In genomic region chr5:91444981-91445517, GRCm38 (mm10) we compare ENCODE assay signal across 9 mouse cellular contexts. TPM values are rescaled to one million over a fixed set of nuclear protein-coding genes. Genes with fewer than 3 reads are reported as not detected.
DNase-seq lines count a peak whose midpoint lies in the region; ATAC-seq and TF ChIP-seq lines count a peak whose summit lies in the region.
"Had no signal": no experiment of that assay in that cellular context is flagged by ENCODE, and none has a peak within 500 bp of the region (broad histone marks: within the 10 kb centered on the region; RNA-seq: fewer than 3 reads in every experiment).

No protein-coding gene starts in this region.

- 32% methylated on average over 3 of the region's 3 CpGs for WGBS in intestine, postnatal 0 days
- WGBS in intestine, embryonic 16.5 days = 26% methylated on average over 3 of the region's 3 CpGs
- 29% methylated on average over 3 of the region's 3 CpGs for WGBS in forebrain, embryonic 15.5 days

- DNase-seq in R1 (ENCODE audit: low read depth, low spot score) (peak; percentile 9), adipocyte (ENCODE audit: low spot score) (no peak)
- peak; percentile 71 for DNase-seq in left cerebral cortex, postnatal 4 days
- no peak for DNase-seq in Muller cell, postnatal 12 days (ENCODE audit: inconsistent ontology term)
- no peak for DNase-seq in testis, postnatal 10 days (ENCODE audit: low spot score)

- no peaks in the 10 kb centered on the region for H3K36me3 ChIP-seq in intestine, postnatal 0 days (ENCODE audit: control insufficient read depth, insufficient read depth)
- H3K36me3 ChIP-seq in intestine, embryonic 16.5 days (ENCODE audit: control insufficient read depth, insufficient read depth, low read length) = no peaks in the 10 kb centered on the region
- H3K36me3 ChIP-seq in forebrain, embryonic 15.5 days = no peaks in the 10 kb centered on the region

- intact Hi-C loops in left cerebral cortex, postnatal 4 days (cut with DNase I) = no loop called here

- no peaks in the 10 kb centered on the region for H3K27me3 ChIP-seq in intestine, postnatal 0 days (replicated peaks; ENCODE audit: control insufficient read depth, insufficient read depth, low read length)
- H3K27me3 ChIP-seq in intestine, embryonic 16.5 days (replicated peaks; ENCODE audit: control insufficient read depth, insufficient read depth, low read length) = no peaks in the 10 kb centered on the region
- no peaks in the 10 kb centered on the region for H3K27me3 ChIP-seq in forebrain, embryonic 15.5 days

- TF ChIP-seq CTCF in intestine, postnatal 0 days (IDR thresholded peaks at IDR 0.05; ENCODE audit: low read depth) = no peak

- H3K9me3 ChIP-seq in intestine, postnatal 0 days (ENCODE audit: control insufficient read depth) = no peaks in the 10 kb centered on the region
- H3K9me3 ChIP-seq in intestine, embryonic 16.5 days (ENCODE audit: control insufficient read depth, low read length) = no peaks in the 10 kb centered on the region
- H3K9me3 ChIP-seq in forebrain, embryonic 15.5 days = no peaks in the 10 kb centered on the region

- no peak overlapping the region for H3K4me2 ChIP-seq in intestine, postnatal 0 days (replicated peaks; ENCODE audit: low read depth)
- H3K4me2 ChIP-seq in intestine, embryonic 16.5 days (ENCODE audit: low read depth, low read length) = no peak overlapping the region
- H3K4me2 ChIP-seq in forebrain, embryonic 15.5 days (replicated peaks) = no peak overlapping the region

- ATAC-seq in intestine, postnatal 0 days = peak; percentile 22; the same call in 1 of the 2 replicates
- ATAC-seq in intestine, embryonic 16.5 days = no peak
- peak; percentile 95 for ATAC-seq in forebrain, embryonic 15.5 days (replicated peaks)
- ATAC-seq: Patski had no signal

- no peak overlapping the region for H3K4me3 ChIP-seq in intestine, postnatal 0 days (ENCODE audit: low read depth, low read length)
- H3K4me3 ChIP-seq in intestine, embryonic 16.5 days (ENCODE audit: low read length) = no peak overlapping the region
- no peak overlapping the region for H3K4me3 ChIP-seq in forebrain, embryonic 15.5 days

- H3K9ac ChIP-seq in intestine, postnatal 0 days (ENCODE audit: low read depth, low read length) = no peak overlapping the region
- no peak overlapping the region for H3K9ac ChIP-seq in intestine, embryonic 16.5 days (ENCODE audit: low read depth, low read length)
- H3K9ac ChIP-seq in forebrain, embryonic 15.5 days (replicated peaks) = no peak overlapping the region

- H3K4me1 ChIP-seq in intestine, postnatal 0 days (replicated peaks; ENCODE audit: control insufficient read depth, insufficient read depth, low read length) = no peaks in the 10 kb centered on the region
- H3K4me1 ChIP-seq in intestine, embryonic 16.5 days (ENCODE audit: control insufficient read depth, insufficient read depth, low read length) = no peaks in the 10 kb centered on the region
- H3K4me1 ChIP-seq in forebrain, embryonic 15.5 days = peaks cover 7% of the 10 kb centered on the region; the same call in 1 of the 2 replicates

- no peak overlapping the region for H3K27ac ChIP-seq in intestine, postnatal 0 days (ENCODE audit: low read depth, low read length)
- no peak overlapping the region for H3K27ac ChIP-seq in intestine, embryonic 16.5 days (ENCODE audit: low read length)
- H3K27ac ChIP-seq in forebrain, embryonic 15.5 days (replicated peaks) = peak overlapping the region; percentile 68

RNA-seq across cellular contexts. Expression of gene Btc, which starts 42.3 kb away (rescaled TPM):
- 7.0 and 8.1 TPM in 2 replicates for polyA plus RNA-seq in intestine, postnatal 0 days (2015; fragmentation: Nextera tagmentation; extraction: Ambion mirVana)
- polyA plus RNA-seq in intestine, embryonic 16.5 days (2015; fragmentation: Nextera tagmentation; extraction: Ambion mirVana) = 4.5 and 4.9 TPM in 2 replicates
- polyA plus RNA-seq in forebrain, embryonic 15.5 days (2015; fragmentation: Nextera tagmentation; extraction: Ambion mirVana) = 0.13 and 0.14 TPM in 2 replicates
- total RNA-seq in left cerebral cortex, postnatal 4 days (2021) = under 1 TPM in 1 of 2 experiments, not detected in 1; 0.28 TPM

Comparison
In these comparisons a context has a peak if more than half of its experiments do, and no peak if none do; other contexts are left out.
1. DNase-seq: peak in R1 (single experiment) and left cerebral cortex, postnatal 4 days (single experiment); none in adipocyte (single experiment), Muller cell, postnatal 12 days (single experiment) and testis, postnatal 10 days (single experiment).